Mouse (Mus musculus) forebrain, embryonic 13.5 days (tissue): ENCODE results near the gene Wnt7b. TPM values are rescaled to one million over a fixed set of nuclear protein-coding genes. Genes with fewer than 3 reads are reported as not detected.

ENCODE experiments used
- ATAC-seq: fragments of 200-750 bp; cut with Nextera tagmentation; 2 replicates; pipeline ENCODE4 v1.8.0; 2017
- H3K27ac ChIP-seq: fragments of 300-500 bp; sonication (generic); 2 replicates; pipeline ENCODE4 v1.5.1; 2015; ENCODE audit warnings: inconsistent platforms, mild to moderate bottlenecking, moderate library complexity
- H3K27me3 ChIP-seq: fragments of 300-500 bp; sonication (generic); 2 replicates; pipeline ENCODE4 v1.6.1; 2015; ENCODE audit warnings: mild to moderate bottlenecking, inconsistent platforms
- H3K36me3 ChIP-seq: fragments of 300-500 bp; sonication (generic); 2 replicates; pipeline ENCODE4 v1.6.1; 2015; ENCODE audit warnings: mild to moderate bottlenecking, inconsistent platforms; ENCODE audit not compliant: poor library complexity, severe bottlenecking
- H3K4me1 ChIP-seq: fragments of 300-500 bp; sonication (generic); 2 replicates; pipeline ENCODE4 v1.6.1; 2015; ENCODE audit warnings: inconsistent platforms
- H3K4me2 ChIP-seq: fragments of 300-500 bp; sonication (generic); 2 replicates; pipeline ENCODE4 v1.6.1; 2015; ENCODE audit warnings: inconsistent platforms, mild to moderate bottlenecking, moderate library complexity
- H3K4me3 ChIP-seq: fragments of 300-500 bp; sonication (generic); 2 replicates; pipeline ENCODE4 v1.5.1; 2015; ENCODE audit warnings: mild to moderate bottlenecking, inconsistent platforms
- H3K9ac ChIP-seq: fragments of 300-500 bp; sonication (generic); 2 replicates; pipeline ENCODE4 v1.6.1; 2015; ENCODE audit warnings: mild to moderate bottlenecking, inconsistent platforms
- H3K9me3 ChIP-seq: fragments of 300-500 bp; sonication (generic); replicated peaks from 2 replicates; pipeline ENCODE4 v1.6.1; 2016; ENCODE audit warnings: inconsistent platforms
- WGBS: fragments of 180-500 bp; shearing (Covaris S2); methylation state at CpG from one replicate; pipeline ENCODE4 v1.1.7; 2015; 5-methylcytosine and 5-hydroxymethylcytosine counted together
- polyA plus RNA-seq: library from polyadenylated mRNA; unstranded; fragments of >200 nt; fragmentation: Nextera tagmentation; extraction: Ambion mirVana; gene quantifications from 2 replicates; pipeline ENCODE4 v1.2.1, GENCODE M21; 2015

Gene Wnt7b
- polyA plus RNA-seq, 1 experiment from 2014 or later = 84.0 TPM

- H3K36me3 ChIP-seq = no peaks in the 10 kb centered on the region
- WGBS = 76% methylated on average over 8 of the region's 8 CpGs
- peak; percentile 71 for ATAC-seq
- no peak overlapping the region for H3K4me3 ChIP-seq
- H3K4me1 ChIP-seq = peaks cover 35% of the 10 kb centered on the region
- H3K4me2 ChIP-seq = no peak overlapping the region
- no peak overlapping the region for H3K9ac ChIP-seq
- peaks cover 16% of the 10 kb centered on the region for H3K27me3 ChIP-seq
- no peaks in the 10 kb centered on the region for H3K9me3 ChIP-seq
- peak overlapping the region; percentile 69 for H3K27ac ChIP-seq
Observed at GRCm38 (mm10) chr15:85610618-85611218, 28.4 kb upstream of the Wnt7b start.

GRCm38 (mm10) chr15:85610120-85610519 is 27.8 kb upstream of the Wnt7b start:
- H3K4me3 ChIP-seq = no peak overlapping the region
- no peak overlapping the region for H3K27ac ChIP-seq
- H3K27me3 ChIP-seq = peaks cover 10% of the 10 kb centered on the region
- ATAC-seq = no peak
- H3K4me2 ChIP-seq = no peak overlapping the region
- H3K9me3 ChIP-seq = no peaks in the 10 kb centered on the region
- no peaks in the 10 kb centered on the region for H3K36me3 ChIP-seq
- 68% methylated on average over 5 of the region's 5 CpGs for WGBS
- no peak overlapping the region for H3K9ac ChIP-seq
- H3K4me1 ChIP-seq = peaks cover 35% of the 10 kb centered on the region

GRCm38 (mm10) chr15:85609266-85610004 is 27.2 kb upstream of the Wnt7b start:
- Histone ChIP-seq H3K4me2 (no peak overlapping the region), H3K36me3 (no peaks in the 10 kb centered on the region), H3K9me3 (no peaks in the 10 kb centered on the region), H3K4me3 (no peak overlapping the region), H3K9ac (no peak overlapping the region), H3K27me3 (0 out of 2 replicates have a peak, but pooled peaks cover 4% of the 10 kb centered on the region), H3K27ac (no peak overlapping the region), H3K4me1 (peaks cover 34% of the 10 kb centered on the region)
- WGBS = 87% methylated on average over 5 of the region's 5 CpGs
- ATAC-seq = no peak

GRCm38 (mm10) chr15:85605962-85606610 is 23.8 kb upstream of the Wnt7b start:
- Histone ChIP-seq H3K9ac (no peak overlapping the region), H3K36me3 (no peaks in the 10 kb centered on the region), H3K4me3 (no peak overlapping the region)

GRCm38 (mm10) chr15:85604938-85605337 is 22.7 kb upstream of the Wnt7b start:
- Histone ChIP-seq H3K4me1 (peaks cover 6% of the 10 kb centered on the region; the same call in 1 of the 2 replicates), H3K27me3 (no peaks in the 10 kb centered on the region), H3K36me3 (no peaks in the 10 kb centered on the region), H3K4me2 (no peak overlapping the region), H3K27ac (no peak overlapping the region), H3K9ac (no peak overlapping the region), H3K9me3 (no peaks in the 10 kb centered on the region), H3K4me3 (no peak overlapping the region)
- no peak for ATAC-seq
- 91% methylated on average over 8 of the region's 8 CpGs for WGBS

More at GRCm38 (mm10) chr15:85605962-85606610, 23.8 kb upstream of the Wnt7b start:
- H3K9me3 ChIP-seq = no peaks in the 10 kb centered on the region
- H3K4me1 ChIP-seq = peaks cover 6% of the 10 kb centered on the region
- no peaks in the 10 kb centered on the region for H3K27me3 ChIP-seq
- ATAC-seq = no peak
- 77% methylated on average over 17 of the region's 17 CpGs for WGBS
- H3K27ac ChIP-seq = no peak overlapping the region
- H3K4me2 ChIP-seq = no peak overlapping the region

- Histone ChIP-seq H3K27ac (no peak overlapping the region), H3K9ac (no peak overlapping the region), H3K4me3 (no peak overlapping the region), H3K27me3 (no peaks in the 10 kb centered on the region), H3K4me1 (peaks cover 6% of the 10 kb centered on the region; the same call in 1 of the 2 replicates), H3K36me3 (no peaks in the 10 kb centered on the region), H3K9me3 (no peaks in the 10 kb centered on the region), H3K4me2 (no peak overlapping the region)
- no peak for ATAC-seq
- 74% methylated on average over 4 of the region's 4 CpGs for WGBS
Observed at GRCm38 (mm10) chr15:85604507-85604906, 22.2 kb upstream of the Wnt7b start.

- 45% methylated on average over 5 of the region's 5 CpGs for WGBS
Observed at GRCm38 (mm10) chr15:85603422-85603821, 21.1 kb upstream of the Wnt7b start.

GRCm38 (mm10) chr15:85602733-85603132 is 20.5 kb upstream of the Wnt7b start:
- 82% methylated on average over 6 of the region's 6 CpGs for WGBS
- Histone ChIP-seq H3K4me1 (peaks cover 6% of the 10 kb centered on the region; the same call in 1 of the 2 replicates), H3K36me3 (no peaks in the 10 kb centered on the region), H3K27ac (no peak overlapping the region), H3K4me3 (no peak overlapping the region), H3K4me2 (no peak overlapping the region), H3K9me3 (no peaks in the 10 kb centered on the region), H3K9ac (no peak overlapping the region), H3K27me3 (no peaks in the 10 kb centered on the region)
- ATAC-seq = no peak

More at GRCm38 (mm10) chr15:85603422-85603821, 21.1 kb upstream of the Wnt7b start:
- Histone ChIP-seq H3K36me3 (no peaks in the 10 kb centered on the region), H3K9me3 (no peaks in the 10 kb centered on the region), H3K27me3 (no peaks in the 10 kb centered on the region), H3K4me1 (peaks cover 6% of the 10 kb centered on the region; the same call in 1 of the 2 replicates), H3K4me3 (no peak overlapping the region), H3K9ac (no peak overlapping the region), H3K4me2 (no peak overlapping the region), H3K27ac (no peak overlapping the region)
- no peak for ATAC-seq

GRCm38 (mm10) chr15:85602021-85602420 is 19.7 kb upstream of the Wnt7b start:
- Histone ChIP-seq H3K27ac (no peak overlapping the region), H3K9ac (no peak overlapping the region), H3K9me3 (no peaks in the 10 kb centered on the region), H3K36me3 (no peaks in the 10 kb centered on the region), H3K27me3 (no peaks in the 10 kb centered on the region), H3K4me1 (peaks cover 6% of the 10 kb centered on the region; the same call in 1 of the 2 replicates), H3K4me3 (no peak overlapping the region), H3K4me2 (no peak overlapping the region)
- ATAC-seq = no peak
- 87% methylated on average over 5 of the region's 5 CpGs for WGBS

- no peak for ATAC-seq
- H3K4me1 ChIP-seq = peaks cover 6% of the 10 kb centered on the region; the same call in 1 of the 2 replicates
- no peak overlapping the region for H3K9ac ChIP-seq
- H3K9me3 ChIP-seq = no peaks in the 10 kb centered on the region
- H3K4me3 ChIP-seq = no peak overlapping the region
- H3K4me2 ChIP-seq = no peak overlapping the region
- no peaks in the 10 kb centered on the region for H3K27me3 ChIP-seq
- no peak overlapping the region for H3K27ac ChIP-seq
- H3K36me3 ChIP-seq = no peaks in the 10 kb centered on the region
- 75% methylated on average over 4 of the region's 4 CpGs for WGBS
Observed at GRCm38 (mm10) chr15:85601202-85601601, 18.9 kb upstream of the Wnt7b start.

- Histone ChIP-seq H3K4me2 (no peak overlapping the region), H3K27me3 (no peaks in the 10 kb centered on the region), H3K27ac (no peak overlapping the region), H3K9me3 (no peaks in the 10 kb centered on the region), H3K4me1 (peaks cover 6% of the 10 kb centered on the region; the same call in 1 of the 2 replicates), H3K36me3 (no peaks in the 10 kb centered on the region), H3K4me3 (no peak overlapping the region), H3K9ac (no peak overlapping the region)
- 74% methylated on average over 7 of the region's 7 CpGs for WGBS
- ATAC-seq = no peak
Observed at GRCm38 (mm10) chr15:85600696-85601094, 18.4 kb upstream of the Wnt7b start.
